Mouse (Mus musculus) mouse trophoblast stem cell (cell line): ENCODE results near the gene D630045J12Rik.

Experiments used
- in situ Hi-C, 2 experiments: fragments of 300-500 bp; cut with MseI, MboI; formaldehyde crosslinking; loops; 2 replicates in 1 of 2; 3 replicates in 1 of 2; pipeline ENCODE4 v1.15.1; 2025

The D630045J12Rik gene

GRCm38 (mm10) chr6:38140402-38140801 is 113.4 kb downstream of the D630045J12Rik start:
- in situ Hi-C loops = no loop called here

DNA sequence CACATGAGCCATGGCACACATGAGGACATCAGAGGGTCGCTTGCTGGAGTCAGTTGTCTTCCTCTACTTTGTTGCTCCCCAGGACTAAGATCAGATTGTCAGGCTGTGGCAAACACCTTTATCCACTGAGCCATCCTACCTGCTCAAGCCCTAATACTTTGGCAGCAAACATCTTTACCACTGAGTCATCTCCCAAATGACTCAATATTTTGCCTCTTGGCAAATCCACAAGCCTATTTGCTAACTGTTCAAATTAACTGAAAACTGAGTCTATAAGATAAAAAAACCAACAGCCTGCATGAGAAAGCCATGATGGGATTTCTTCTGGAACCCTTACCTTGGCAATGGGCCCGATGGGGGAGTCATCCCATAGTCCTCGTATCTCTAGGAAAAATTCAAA is 114.7 kb downstream of the D630045J12Rik start:
- in situ Hi-C loops = no loop called here

DNA sequence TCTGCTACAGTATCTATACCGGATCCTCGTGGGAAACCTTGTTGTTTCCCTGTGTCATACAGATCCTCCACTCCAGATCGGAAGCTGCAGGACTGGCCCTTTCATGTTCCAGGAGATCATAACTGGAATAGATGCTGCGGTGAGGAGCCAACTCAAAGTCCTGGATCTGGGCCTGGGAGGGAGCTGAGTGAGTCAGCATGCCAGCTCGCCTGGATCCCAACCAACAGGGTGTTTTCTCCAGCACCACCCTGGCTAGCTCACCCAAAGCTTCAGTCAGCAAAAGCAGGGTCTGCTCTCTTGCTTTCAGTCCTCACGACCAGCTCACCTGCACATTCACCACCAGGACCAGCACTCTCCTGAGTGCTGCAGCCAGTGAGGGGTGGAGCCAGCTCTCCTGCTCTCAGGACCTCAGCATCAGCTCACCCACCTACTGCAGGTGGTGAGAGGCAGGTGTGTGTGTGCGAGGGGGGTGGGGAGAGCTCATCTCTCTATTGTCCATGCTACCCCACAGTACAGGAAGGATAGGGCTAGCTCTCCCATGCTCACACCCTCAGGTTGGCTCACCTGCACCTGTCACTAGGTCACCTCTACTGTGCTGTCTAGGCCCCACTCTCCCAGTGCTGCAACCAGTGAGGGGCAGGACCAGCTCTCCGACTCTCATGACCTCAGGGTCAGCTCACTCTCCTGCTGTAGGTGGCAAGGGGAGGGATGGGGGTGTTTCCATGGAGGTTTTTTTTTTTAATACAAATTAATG is 118.8 kb downstream of the D630045J12Rik start:
- in situ Hi-C loops = no loop called here

- in situ Hi-C loops = no loop called here
These were observed 122.0 kb downstream of the D630045J12Rik start for GRCm38 (mm10) chr6:38131801-38132231.

- in situ Hi-C loops = no loop called here
These were observed 123.9 kb downstream of the D630045J12Rik start for GRCm38 (mm10) chr6:38129883-38130282.

DNA sequence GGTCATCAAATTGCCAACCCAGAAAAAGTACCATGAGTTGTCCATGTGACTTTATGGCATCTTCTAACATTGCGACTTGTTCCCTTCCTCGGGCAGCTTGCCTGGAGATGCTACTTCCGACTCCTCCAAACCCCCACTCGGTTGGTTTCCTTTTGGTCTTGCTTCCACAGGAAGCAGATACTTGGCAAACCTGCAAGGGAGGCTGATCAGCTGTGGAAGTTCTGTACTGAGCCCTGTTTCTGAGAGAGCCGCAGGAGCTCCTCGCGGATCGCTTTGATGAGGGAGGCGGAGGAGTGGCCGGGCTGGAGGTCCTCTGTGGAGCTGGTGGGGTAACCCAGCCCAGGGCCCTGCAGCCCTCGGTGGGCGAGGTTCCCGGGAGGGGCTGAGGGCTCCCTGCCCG is 125.7 kb downstream of the D630045J12Rik start:
- in situ Hi-C loops = no loop called here

DNA sequence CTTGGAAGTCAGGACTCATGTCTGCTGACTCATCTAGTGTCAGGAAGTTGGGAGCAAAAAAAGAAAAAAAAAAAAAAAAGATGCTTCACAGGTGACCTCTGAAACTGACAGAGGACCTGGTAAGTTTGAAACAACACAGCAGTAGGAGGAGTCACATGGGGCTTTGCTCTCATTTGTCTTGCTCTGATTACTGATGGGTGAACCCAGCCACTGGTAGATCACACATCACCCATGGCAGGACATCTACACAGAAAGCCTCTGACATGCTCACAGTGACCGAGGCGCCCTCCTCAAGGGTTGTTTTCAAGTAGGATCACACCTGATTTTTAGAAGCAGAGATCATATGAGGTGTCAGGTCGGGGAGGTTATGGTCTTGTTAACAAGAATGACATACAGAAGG is 128.3 kb downstream of the D630045J12Rik start:
- in situ Hi-C loops = no loop called here

- in situ Hi-C loops = no loop called here
These were observed 128.9 kb downstream of the D630045J12Rik start for GRCm38 (mm10) chr6:38124882-38125281.

- in situ Hi-C loops = no loop called here
These were observed 129.5 kb downstream of the D630045J12Rik start, which contains the start of gene Atp6v0a4 for GRCm38 (mm10) chr6:38124207-38124835. Gene Atp6v0a4, minus strand, starts transcription at chr6:38124586.

GRCm38 (mm10) chr6:38123471-38124206 is 130.2 kb downstream of the D630045J12Rik start:
- in situ Hi-C loops = no loop called here

DNA sequence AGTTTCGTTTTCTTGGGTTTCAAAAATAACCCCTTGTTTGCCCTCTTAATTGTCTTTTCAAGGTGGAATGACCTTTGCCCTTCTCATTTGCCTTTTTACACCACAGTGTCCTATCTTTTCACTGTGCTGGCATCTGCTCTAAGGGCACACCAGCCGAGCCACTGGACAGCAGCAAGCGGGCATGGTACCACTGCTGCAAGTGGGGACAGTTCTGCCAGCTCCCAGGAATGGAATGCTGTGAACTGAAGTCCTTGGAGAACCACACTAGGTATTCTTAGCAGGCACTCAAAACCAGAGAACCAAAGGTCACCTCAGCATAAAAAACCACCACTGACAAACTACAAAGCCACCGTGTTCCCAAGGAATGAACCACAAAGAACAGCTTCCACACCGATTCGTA is 131.0 kb downstream of the D630045J12Rik start:
- in situ Hi-C loops = no loop called here

GRCm38 (mm10) chr6:38121843-38122242 is 132.0 kb downstream of the D630045J12Rik start:
- in situ Hi-C loops = no loop called here

- in situ Hi-C loops = no loop called here
These were observed 133.0 kb downstream of the D630045J12Rik start for GRCm38 (mm10) chr6:38120681-38121371.

DNA sequence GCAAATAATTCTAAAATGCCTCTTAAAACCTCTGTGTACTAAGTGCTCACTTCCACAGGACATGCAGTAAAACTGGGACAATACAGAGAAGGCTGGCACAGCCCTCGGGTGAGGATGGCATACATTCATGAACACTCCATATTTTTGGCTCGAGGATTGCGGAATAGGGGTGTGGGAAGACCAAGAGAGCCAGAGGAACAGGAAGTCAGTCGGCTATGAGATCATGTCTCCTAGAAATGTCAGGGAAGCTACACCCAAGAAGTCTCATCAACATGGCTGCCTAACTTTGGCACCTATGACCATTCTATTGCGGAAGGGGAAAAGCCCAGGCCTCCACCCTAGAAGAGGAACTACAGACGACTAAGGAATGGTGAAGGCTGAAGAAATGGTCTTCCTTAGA is 135.5 kb downstream of the D630045J12Rik start:
- in situ Hi-C loops = no loop called here

GRCm38 (mm10) chr6:38116107-38116770 is 137.6 kb downstream of the D630045J12Rik start:
- in situ Hi-C loops = no loop called here

GRCm38 (mm10) chr6:38110859-38111258 is 142.9 kb downstream of the D630045J12Rik start:
- in situ Hi-C loops = no loop called here

- in situ Hi-C loops = no loop called here
These were observed 143.9 kb downstream of the D630045J12Rik start for GRCm38 (mm10) chr6:38109871-38110270.

DNA sequence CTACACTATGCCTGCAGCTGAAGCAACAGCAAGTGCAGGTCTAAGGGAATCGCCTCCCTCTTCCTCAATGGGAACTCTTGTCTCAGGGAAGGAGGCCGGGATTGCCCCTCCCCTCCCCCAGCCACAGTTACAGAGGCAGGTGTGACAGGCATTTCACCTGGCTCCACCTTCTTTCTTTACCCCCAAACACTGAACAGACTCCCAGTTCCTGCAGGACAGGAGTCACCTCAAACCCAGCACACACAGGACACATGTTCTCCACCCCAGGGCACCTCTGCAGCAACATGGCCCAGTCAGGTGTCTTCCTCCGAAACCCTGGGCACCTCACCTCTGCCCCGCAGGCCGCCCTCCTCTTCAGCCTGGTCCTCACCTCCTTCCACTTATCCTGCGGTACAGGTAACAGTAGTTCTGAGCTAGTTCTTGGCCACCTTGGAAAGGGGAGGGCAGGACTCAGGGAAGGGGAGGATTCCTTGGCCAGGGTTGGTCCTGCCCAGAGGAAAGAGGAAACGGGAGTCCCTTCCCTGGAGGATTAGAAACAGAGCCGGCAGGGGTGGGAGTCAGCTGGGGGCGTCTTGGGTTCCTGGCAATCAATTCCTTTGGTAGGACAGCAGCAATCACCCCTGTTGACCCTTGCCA is 144.5 kb downstream of the D630045J12Rik start, which contains the start of gene Tmem213:
Gene Tmem213, plus strand, starts transcription at position 96 of the 636 bp plus-strand sequence.
- in situ Hi-C loops = no loop called here

GRCm38 (mm10) chr6:38108449-38108848 is 145.4 kb downstream of the D630045J12Rik start:
- in situ Hi-C loops = no loop called here

DNA sequence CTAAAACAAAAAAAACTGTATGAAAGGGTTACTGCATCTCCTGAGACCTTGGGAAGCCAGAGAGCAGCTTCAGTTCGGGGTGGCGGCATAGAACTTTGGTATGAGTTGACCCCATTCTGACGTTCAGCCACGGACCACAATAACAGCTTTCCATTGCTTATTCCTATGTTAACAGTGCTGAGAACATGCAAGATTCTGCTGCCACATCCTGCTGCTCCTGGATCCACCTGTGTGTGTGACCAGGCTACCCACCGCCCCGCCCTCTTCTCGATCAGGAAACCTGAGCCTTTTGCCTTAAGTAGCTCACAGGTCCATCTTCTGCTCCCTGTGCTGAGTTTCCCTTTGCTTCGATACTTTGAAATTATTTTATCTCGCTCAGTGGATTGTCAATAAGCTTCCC is 147.9 kb downstream of the D630045J12Rik start:
- in situ Hi-C loops = no loop called here

DNA sequence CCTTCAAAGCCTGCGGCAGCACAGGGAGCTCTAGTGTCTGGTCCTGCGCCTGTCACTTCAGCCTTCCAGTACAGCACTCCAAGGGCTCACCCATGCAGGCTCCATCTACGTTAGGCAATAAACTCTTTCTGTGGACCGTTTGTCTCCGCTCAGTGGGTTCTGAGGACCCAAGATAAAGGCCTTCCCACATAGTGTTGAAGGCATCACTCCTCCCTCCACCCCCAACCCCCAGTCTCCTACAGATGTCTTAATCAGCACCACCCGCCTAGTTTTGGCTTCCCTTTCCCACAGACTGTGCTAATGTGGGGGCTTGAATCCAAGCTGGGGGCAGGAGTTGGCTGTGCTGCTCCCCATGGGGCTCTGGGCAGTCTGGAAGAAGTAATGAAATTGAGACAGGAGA is 150.0 kb downstream of the D630045J12Rik start:
- in situ Hi-C loops = no loop called here
